Mouse (Mus musculus) E14TG2a.4 (cell line): ENCODE measurements around the gene Ppp1r21.

Experiments
- CTCF ChIP-seq: conservative IDR thresholded peaks from 2 replicates; pipeline ENCODE4 v1.5.1; 2014; ENCODE audit warnings: low read length
- POU5F1 ChIP-seq: IDR thresholded peaks from 2 replicates; pipeline ENCODE4 v1.6.1; 2014; ENCODE audit warnings: low read length, borderline replicate concordance

- TF ChIP-seq CTCF (no peak), POU5F1 (no peak)
These were observed 99.5 kb downstream of the Ppp1r21 start for GRCm38 (mm10) chr17:88629381-88629759.
